Mouse (Mus musculus) cerebellum, adult 18-20 months (tissue): ENCODE measurements around the gene Pam16.
A peak's percentile ranks its signal among the peaks of the same experiment; 100 is the strongest.
"Not testable (repeated sequence)": the region's sequence is repeated elsewhere in the genome, so short reads cannot be mapped to it uniquely, and the experiment has no call there.

Experiments used
- DNase-seq, 2 experiments: peaks; one replicate each; pipeline ENCODE4 v3.0.0; 2021

The Pam16 gene

GRCm38 (mm10) chr16:4587516-4588210 is 37.1 kb downstream of the Pam16 start:
- no peak for DNase-seq

GRCm38 (mm10) chr16:4586531-4587123 is 38.2 kb downstream of the Pam16 start:
- DNase-seq = peak; percentile 92

GRCm38 (mm10) chr16:4585642-4586530 is 38.9 kb downstream of the Pam16 start:
- no peak for DNase-seq

GRCm38 (mm10) chr16:4584438-4584837 is 40.4 kb downstream of the Pam16 start:
- DNase-seq = no peak

- DNase-seq = no peak
Measured at GRCm38 (mm10) chr16:4583807-4584206, 41.0 kb downstream of the Pam16 start.

- not testable (repeated sequence) for DNase-seq
Measured at GRCm38 (mm10) chr16:4581179-4581578, 43.6 kb downstream of the Pam16 start.

- no peak for DNase-seq
Measured at GRCm38 (mm10) chr16:4578630-4579029, 46.2 kb downstream of the Pam16 start.

- DNase-seq = no peak
Measured at GRCm38 (mm10) chr16:4576873-4577272, 47.9 kb downstream of the Pam16 start.

GRCm38 (mm10) chr16:4576038-4576437 is 48.8 kb downstream of the Pam16 start:
- DNase-seq = no peak

- no peak for DNase-seq
Measured at GRCm38 (mm10) chr16:4570737-4571136, 54.1 kb downstream of the Pam16 start.

- peak; percentile 82 to 83 for DNase-seq
Measured at GRCm38 (mm10) chr16:4567912-4568311, 56.9 kb downstream of the Pam16 start.
